28 mouse cellular contexts compared by ENCODE assay signal in the genomic region with DNA sequence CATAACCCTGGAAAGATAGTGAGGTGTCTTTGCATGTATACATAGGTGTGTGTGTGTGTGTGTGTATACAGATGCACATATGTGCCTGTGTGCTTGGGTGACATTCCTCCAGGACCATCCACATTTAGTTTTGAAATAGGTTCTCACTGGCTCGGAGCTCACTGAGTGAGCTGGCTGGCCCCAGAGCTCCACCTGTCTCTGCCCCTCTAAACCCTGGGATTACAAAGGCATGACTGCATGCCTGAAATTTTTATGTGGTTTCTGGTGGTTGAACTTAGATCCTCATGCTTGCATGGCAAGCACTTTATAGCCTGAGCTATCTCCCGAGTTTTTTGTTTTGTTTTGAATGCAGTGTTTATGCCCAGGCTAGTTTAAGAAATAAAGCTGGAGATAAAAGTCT. TPM values are rescaled to one million over a fixed set of nuclear protein-coding genes. Genes with fewer than 3 reads are reported as not detected.
DNase-seq lines count a peak whose midpoint lies in the region; ATAC-seq and TF ChIP-seq lines count a peak whose summit lies in the region.
"Had no signal": no experiment of that assay in that cellular context is flagged by ENCODE, and none has a peak within 500 bp of the region (broad histone marks: within the 10 kb centered on the region; RNA-seq: fewer than 3 reads in every experiment).

No protein-coding gene starts in this region.

- no peak for DNase-seq in heart, adult 2 months
- no peak for DNase-seq in heart, adult 9 months (ENCODE audit: low spot score in 2 of 2)
- no peak for DNase-seq in heart, adult 18-20 months
- no peak for DNase-seq in heart, postnatal 0 days (ENCODE audit: low spot score)
- DNase-seq: adrenal gland, adult 2 months; adrenal gland, postnatal 14 days; B cell, adult 2 months; cerebellum, adult 11 months; cerebellum, adult 2 months; cerebellum, adult 9-11 months; cerebellum, postnatal 25 days; forebrain, postnatal 0 days; gastrocnemius, adult 2 months; gastrocnemius, postnatal 14 days; kidney, adult 11 months; kidney, adult 8-10 months had no signal

- peaks cover 73% of the 10 kb centered on the region for H3K79me3 ChIP-seq in C2C12 (ENCODE audit: low read depth)

- no peaks in the 10 kb centered on the region for H3K27me3 ChIP-seq in heart, adult 2 months (ENCODE audit: control insufficient read depth, insufficient read depth, low read length)
- H3K27me3 ChIP-seq in heart, embryonic 13.5 days (replicated peaks), result no peaks in the 10 kb centered on the region
- H3K27me3 ChIP-seq in heart, postnatal 0 days (ENCODE audit: control insufficient read depth, insufficient read depth, low read length), result no peaks in the 10 kb centered on the region
- H3K27me3 ChIP-seq in heart, embryonic 11.5 days (ENCODE audit: control insufficient read depth, insufficient read depth, low read length), result no peaks in the 10 kb centered on the region
- no peaks in the 10 kb centered on the region for H3K27me3 ChIP-seq in C2C12 (ENCODE audit: control insufficient read depth, insufficient read depth, insufficient read length)
- H3K27me3 ChIP-seq in neural tube, embryonic 15.5 days (replicated peaks), result no peaks in the 10 kb centered on the region
- H3K27me3 ChIP-seq: embryonic facial prominence, embryonic 12.5 days; embryonic facial prominence, embryonic 15.5 days; hindbrain, embryonic 13.5 days; intestine, embryonic 15.5 days had no signal

- TF ChIP-seq POLR2A in heart, adult 2 months (IDR thresholded peaks at IDR 0.05; ENCODE audit: insufficient read depth, low read depth, low read length), result no peak

- H3K9ac ChIP-seq in heart, adult 2 months (ENCODE audit: low read depth, low read length), result no peak overlapping the region
- H3K9ac ChIP-seq in heart, embryonic 13.5 days, result no peak overlapping the region
- no peak overlapping the region for H3K9ac ChIP-seq in heart, postnatal 0 days (replicated peaks; ENCODE audit: low read depth, low read length)
- no peak overlapping the region for H3K9ac ChIP-seq in heart, embryonic 11.5 days (ENCODE audit: low read depth, low read length)
- no peak overlapping the region for H3K9ac ChIP-seq in neural tube, embryonic 15.5 days (replicated peaks)
- H3K9ac ChIP-seq: embryonic facial prominence, embryonic 12.5 days; embryonic facial prominence, embryonic 15.5 days; forebrain, postnatal 0 days; hindbrain, embryonic 13.5 days; intestine, embryonic 15.5 days had no signal

- no peaks in the 10 kb centered on the region for H3K9me3 ChIP-seq in heart, embryonic 13.5 days
- no peaks in the 10 kb centered on the region for H3K9me3 ChIP-seq in heart, postnatal 0 days (replicated peaks; ENCODE audit: control insufficient read depth, low read length)
- H3K9me3 ChIP-seq in heart, embryonic 11.5 days (replicated peaks; ENCODE audit: control insufficient read depth, low read length), result no peaks in the 10 kb centered on the region
- H3K9me3 ChIP-seq in neural tube, embryonic 15.5 days (replicated peaks), result no peaks in the 10 kb centered on the region
- H3K9me3 ChIP-seq: embryonic facial prominence, embryonic 12.5 days; embryonic facial prominence, embryonic 15.5 days; hindbrain, embryonic 10.5 days; hindbrain, embryonic 13.5 days; intestine, embryonic 15.5 days had no signal

- ATAC-seq in heart, embryonic 13.5 days (ENCODE audit: extremely low read depth, insufficient number of reproducible peaks, low FRiP score, low TSS enrichment), result no peak
- ATAC-seq in heart, postnatal 0 days (ENCODE audit: insufficient read depth, low read depth), result no peak
- ATAC-seq in heart, embryonic 11.5 days (replicated peaks; ENCODE audit: insufficient number of reproducible peaks, low FRiP score, low TSS enrichment), result no peak
- ATAC-seq in neural tube, embryonic 15.5 days (ENCODE audit: low FRiP score), result no peak
- ATAC-seq: CD4-positive, CD25-positive, alpha-beta regulatory T cell, adult 4 months; forebrain, embryonic 14.5 days; forebrain, postnatal 0 days; hindbrain, embryonic 16.5 days; intestine, embryonic 15.5 days had no signal

- no peak overlapping the region for H3K4me3 ChIP-seq in heart, adult 2 months
- no peak overlapping the region for H3K4me3 ChIP-seq in heart, embryonic 13.5 days
- no peak overlapping the region for H3K4me3 ChIP-seq in heart, postnatal 0 days (ENCODE audit: low read depth, low read length)
- no peak overlapping the region for H3K4me3 ChIP-seq in heart, embryonic 11.5 days (ENCODE audit: low read depth, low read length)
- H3K4me3 ChIP-seq in C2C12 (ENCODE audit: insufficient read depth, poor library complexity, severe bottlenecking), result no peak overlapping the region
- no peak overlapping the region for H3K4me3 ChIP-seq in neural tube, embryonic 15.5 days (replicated peaks)
- H3K4me3 ChIP-seq: embryonic facial prominence, embryonic 12.5 days; embryonic facial prominence, embryonic 15.5 days; gastrocnemius, adult 2 months; hindbrain, embryonic 10.5 days; hindbrain, embryonic 13.5 days; intestine, embryonic 15.5 days had no signal

- no peak overlapping the region for H3ac ChIP-seq in C2C12 (ENCODE audit: control insufficient read depth, insufficient read length, low read depth)

- H3K27ac ChIP-seq in heart, adult 2 months, result peak overlapping the region; percentile 9; the same call in 1 of the 2 replicates
- H3K27ac ChIP-seq in heart, embryonic 13.5 days (replicated peaks), result peak overlapping the region; percentile 86
- peak overlapping the region; percentile 94 for H3K27ac ChIP-seq in heart, postnatal 0 days (ENCODE audit: low read depth)
- no peak overlapping the region for H3K27ac ChIP-seq in heart, embryonic 11.5 days (ENCODE audit: low read depth, low read length)
- H3K27ac ChIP-seq in neural tube, embryonic 15.5 days (replicated peaks), result no peak overlapping the region
- H3K27ac ChIP-seq: embryonic facial prominence, embryonic 12.5 days; embryonic facial prominence, embryonic 15.5 days; gastrocnemius, adult 2 months; hindbrain, embryonic 10.5 days; hindbrain, embryonic 13.5 days; intestine, embryonic 15.5 days had no signal

- H3K4me2 ChIP-seq in heart, embryonic 13.5 days, result no peak overlapping the region
- no peak overlapping the region for H3K4me2 ChIP-seq in heart, postnatal 0 days (ENCODE audit: low read depth, low read length)
- no peak overlapping the region for H3K4me2 ChIP-seq in heart, embryonic 11.5 days
- H3K4me2 ChIP-seq in neural tube, embryonic 15.5 days, result no peak overlapping the region
- H3K4me2 ChIP-seq: embryonic facial prominence, embryonic 12.5 days; embryonic facial prominence, embryonic 15.5 days; hindbrain, embryonic 13.5 days; intestine, embryonic 15.5 days had no signal

- peaks cover 11% of the 10 kb centered on the region for H3K79me2 ChIP-seq in heart, adult 2 months (replicated peaks; ENCODE audit: control insufficient read depth, insufficient read depth, low read length)
- peaks cover 99% of the 10 kb centered on the region for H3K79me2 ChIP-seq in C2C12 (ENCODE audit: control insufficient read depth, insufficient read depth)

- intact Hi-C loops in heart, adult 2 months (cut with DNase I), result no loop called here

- TF ChIP-seq CTCF in heart, adult 2 months (IDR thresholded peaks at IDR 0.05), result no peak
- no peak for TF ChIP-seq CTCF in heart, postnatal 0 days (IDR thresholded peaks at IDR 0.05; ENCODE audit: low read depth)
- TF ChIP-seq CTCF in C2C12 (IDR thresholded peaks at IDR 0.05; ENCODE audit: control insufficient read depth, insufficient read depth, insufficient read length), result no peak

- H3K4me1 ChIP-seq in heart, adult 2 months (ENCODE audit: control insufficient read depth, insufficient read depth, low read length), result peaks cover 12% of the 10 kb centered on the region
- peaks cover 53% of the 10 kb centered on the region for H3K4me1 ChIP-seq in heart, embryonic 13.5 days
- H3K4me1 ChIP-seq in heart, postnatal 0 days (ENCODE audit: control insufficient read depth, insufficient read depth), result peaks cover 26% of the 10 kb centered on the region
- H3K4me1 ChIP-seq in heart, embryonic 11.5 days (ENCODE audit: control insufficient read depth, insufficient read depth, low read length), result peaks cover 25% of the 10 kb centered on the region
- H3K4me1 ChIP-seq in neural tube, embryonic 15.5 days, result no peaks in the 10 kb centered on the region
- H3K4me1 ChIP-seq: embryonic facial prominence, embryonic 12.5 days; embryonic facial prominence, embryonic 15.5 days; hindbrain, embryonic 10.5 days; hindbrain, embryonic 13.5 days had no signal

- peaks cover 36% of the 10 kb centered on the region for H3K36me3 ChIP-seq in heart, adult 2 months (ENCODE audit: control insufficient read depth, insufficient read depth, low read length)
- H3K36me3 ChIP-seq in heart, embryonic 13.5 days, result peaks cover 11% of the 10 kb centered on the region
- H3K36me3 ChIP-seq in heart, postnatal 0 days (replicated peaks; ENCODE audit: control insufficient read depth, insufficient read depth, low read length), result 0 out of 2 replicates have a peak, but pooled peaks cover 3% of the 10 kb centered on the region
- no peaks in the 10 kb centered on the region for H3K36me3 ChIP-seq in heart, embryonic 11.5 days (ENCODE audit: control insufficient read depth, insufficient read depth, low read length)
- H3K36me3 ChIP-seq in C2C12 (ENCODE audit: control insufficient read depth, insufficient read depth), result peaks cover 35% of the 10 kb centered on the region
- H3K36me3 ChIP-seq in neural tube, embryonic 15.5 days, result no peaks in the 10 kb centered on the region
- H3K36me3 ChIP-seq: embryonic facial prominence, embryonic 12.5 days; embryonic facial prominence, embryonic 15.5 days; hindbrain, embryonic 10.5 days; hindbrain, embryonic 13.5 days; intestine, embryonic 15.5 days had no signal

- TF ChIP-seq EP300 in heart, adult 2 months (IDR thresholded peaks at IDR 0.05; ENCODE audit: insufficient read depth, low read depth, low read length), result no peak
- no peak for TF ChIP-seq EP300 in heart, postnatal 0 days (IDR thresholded peaks at IDR 0.05; ENCODE audit: low read depth)

- WGBS in heart, adult 2 months, result 64% methylated on average over 2 of the region's 2 CpGs
- WGBS in heart, embryonic 13.5 days, result 42% methylated on average over 2 of the region's 2 CpGs
- 35% methylated on average over 2 of the region's 2 CpGs for WGBS in heart, postnatal 0 days
- WGBS in heart, embryonic 11.5 days (ENCODE audit: insufficient replicate concordance), result 60% methylated on average over 2 of the region's 2 CpGs
- WGBS in neural tube, embryonic 15.5 days, result 77% methylated on average over 2 of the region's 2 CpGs

TF ChIP-seq in C2C12, 6 proteins besides CTCF, POLR2A, EP300 and RAD21 (continues in another document):
- TF ChIP-seq MYOG (IDR thresholded peaks at IDR 0.05; ENCODE audit: control insufficient read depth, extremely low read depth, insufficient read length), result no peak

RNA-seq across cellular contexts. Expression of a gene that starts 7.9 kb away (rescaled TPM):
- 100 to 1,000 TPM; 330 to 373 TPM for total RNA-seq in heart, adult 2 months (2021)
- polyA plus RNA-seq in heart, adult 2 months (2012; rRNA removed), result 213 and 279 TPM in 2 replicates
- 164 and 183 TPM in 2 replicates for polyA plus RNA-seq in heart, embryonic 13.5 days (2015; fragmentation: Nextera tagmentation; extraction: Ambion mirVana)
- total RNA-seq in heart, adult 18-20 months (2021), result 100 to 1,000 TPM; 382 to 400 TPM
- total RNA-seq in heart, postnatal 0 days (2014; rRNA removed; ENCODE audit: low replicate concordance), result 231 and 250 TPM in 2 replicates
- polyA plus RNA-seq in heart, postnatal 0 days (2015; fragmentation: Nextera tagmentation; extraction: Ambion mirVana), result 438 and 547 TPM in 2 replicates
- polyA plus RNA-seq in heart, embryonic 11.5 days (2014; fragmentation: Nextera tagmentation; extraction: Ambion mirVana), result 97.3 and 113 TPM in 2 replicates
- polyA plus RNA-seq in C2C12 (2012; fragmentation: generic; extraction: Trizol), result 60.1 TPM
- 15.9 and 27.7 TPM in 2 replicates for polyA plus RNA-seq in neural tube, embryonic 15.5 days (2015; fragmentation: Nextera tagmentation; extraction: Ambion mirVana)

Comparison
In these comparisons a context has a peak if more than half of its experiments do, and no peak if none do; other contexts are left out.
1. H3K27ac ChIP-seq: peak in heart, adult 2 months (single experiment), heart, embryonic 13.5 days (single experiment) and heart, postnatal 0 days (single experiment); none in heart, embryonic 11.5 days (single experiment) and neural tube, embryonic 15.5 days (single experiment).